Mouse (Mus musculus) thymus, postnatal 36 days (tissue): ENCODE data around the gene Trio.

Experiments
- DNase-seq, 2 experiments: peaks; one replicate each; pipeline ENCODE4 v3.0.0; 2022; ENCODE audit warnings: mixed read lengths in 2 of 2

Gene Trio

GRCm38 (mm10) chr15:27872286-27872685, 153.4 kb downstream of the Trio start:
- DNase-seq, result no peak

GRCm38 (mm10) chr15:27871708-27872107, 153.9 kb downstream of the Trio start:
- DNase-seq, result no peak

- DNase-seq, result no peak
Measured at GRCm38 (mm10) chr15:27871260-27871659, 154.4 kb downstream of the Trio start.

GRCm38 (mm10) chr15:27869001-27869400, 156.6 kb downstream of the Trio start:
- DNase-seq, result no peak

GRCm38 (mm10) chr15:27867831-27868230, 157.8 kb downstream of the Trio start:
- no peak for DNase-seq

- no peak for DNase-seq
Measured at GRCm38 (mm10) chr15:27866471-27866870, 159.2 kb downstream of the Trio start.

GRCm38 (mm10) chr15:27866053-27866452, 159.6 kb downstream of the Trio start:
- DNase-seq, result no peak

- no peak for DNase-seq
Measured at GRCm38 (mm10) chr15:27864397-27864796, 161.3 kb downstream of the Trio start.

- DNase-seq, result no peak
Measured at GRCm38 (mm10) chr15:27862949-27863348, 162.7 kb downstream of the Trio start.

- no peak for DNase-seq
Measured at GRCm38 (mm10) chr15:27860439-27860838, 165.2 kb downstream of the Trio start.

- peak in 1 of 2 experiments; percentile 26 for DNase-seq
Measured at GRCm38 (mm10) chr15:27859590-27859989, 166.1 kb downstream of the Trio start.

GRCm38 (mm10) chr15:27859115-27859514, 166.5 kb downstream of the Trio start:
- no peak for DNase-seq

GRCm38 (mm10) chr15:27858179-27858819, 167.3 kb downstream of the Trio start:
- no peak for DNase-seq

GRCm38 (mm10) chr15:27857242-27857641, 168.4 kb downstream of the Trio start:
- no peak for DNase-seq

- DNase-seq, result peak; percentile 30
Measured at GRCm38 (mm10) chr15:27856050-27856787, 169.4 kb downstream of the Trio start.

- DNase-seq, result no peak
Measured at GRCm38 (mm10) chr15:27851312-27851711, 174.3 kb downstream of the Trio start.

GRCm38 (mm10) chr15:27850904-27851303, 174.7 kb downstream of the Trio start:
- DNase-seq, result peak in 1 of 2 experiments; percentile 18

GRCm38 (mm10) chr15:27849910-27850309, 175.7 kb downstream of the Trio start:
- DNase-seq, result no peak

- DNase-seq, result no peak
Measured at GRCm38 (mm10) chr15:27841696-27842095, 184.0 kb downstream of the Trio start.

GRCm38 (mm10) chr15:27840579-27840978, 185.1 kb downstream of the Trio start:
- DNase-seq, result no peak

- no peak for DNase-seq
Measured at GRCm38 (mm10) chr15:27840125-27840524, 185.5 kb downstream of the Trio start.

GRCm38 (mm10) chr15:27831646-27832045, 194.0 kb downstream of the Trio start:
- DNase-seq, result no peak

- DNase-seq, result peak; percentile 36 to 58
Measured at GRCm38 (mm10) chr15:27827871-27828270, 197.8 kb downstream of the Trio start.

GRCm38 (mm10) chr15:27826886-27827285, 198.8 kb downstream of the Trio start:
- DNase-seq, result peak; percentile 29 to 47
